Mouse (Mus musculus) layer of hippocampus, postnatal 10 days (tissue): ENCODE results near the gene Tex14. TPM values are rescaled to one million over a fixed set of nuclear protein-coding genes. Genes with fewer than 3 reads are reported as not detected.
"Not testable (repeated sequence)": the region's sequence is repeated elsewhere in the genome, so short reads cannot be mapped to it uniquely, and the experiment has no call there.

Experiments used
- DNase-seq, 2 experiments: peaks; one replicate each; pipeline ENCODE4 v3.0.0; 2021; ENCODE audit warnings: low spot score in 2 of 2
- total RNA-seq, 2 experiments: library from RNA; stranded (reverse); gene quantifications; 2 replicates each; pipeline ENCODE4 v1.2.3; 2021

Tex14 gene
- total RNA-seq, 2 experiments from 2014 or later, result 0.22 to 0.48 TPM

DNA sequence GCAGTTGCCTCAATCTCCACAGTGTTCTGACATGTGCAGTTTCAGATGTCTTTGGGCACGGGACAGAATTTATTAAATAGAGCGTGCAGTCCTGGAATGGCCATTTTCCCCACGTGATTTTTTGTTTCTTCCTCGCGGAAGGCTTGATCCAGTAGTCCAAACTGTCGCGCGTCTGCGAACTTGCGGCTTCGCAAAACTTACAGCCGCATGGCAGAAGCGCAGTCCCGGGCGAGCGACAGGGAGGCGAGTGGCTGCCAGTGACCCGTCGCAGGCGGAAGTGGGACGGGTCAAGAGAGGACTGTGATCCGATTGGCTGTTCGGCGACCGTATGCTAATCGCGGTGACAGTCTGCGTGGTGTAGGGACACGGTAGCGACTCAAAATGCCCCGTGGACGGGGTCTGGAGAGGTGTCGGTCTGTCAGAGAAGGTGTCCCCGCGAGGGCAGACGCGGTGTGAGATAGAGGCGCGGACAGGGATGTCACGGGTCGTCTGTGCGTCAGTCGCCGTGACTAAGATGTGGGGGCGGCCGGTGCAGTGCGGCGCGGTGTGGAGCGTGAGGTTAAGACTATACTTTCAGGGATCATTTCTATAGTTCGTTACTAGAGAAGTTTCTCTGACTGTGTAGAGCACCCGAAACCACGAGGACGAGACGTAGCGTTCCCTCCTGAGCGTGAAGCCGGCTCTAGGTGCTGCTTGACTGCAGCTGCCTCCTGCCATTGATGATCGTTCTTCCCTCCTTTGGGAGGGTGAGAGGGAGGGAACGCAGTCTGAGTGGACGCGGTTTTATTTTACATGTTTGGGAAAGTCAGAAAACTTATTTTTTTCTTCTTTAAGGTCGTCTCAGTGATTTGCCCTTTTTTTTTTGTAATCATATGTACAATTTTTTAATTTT lies 66.2 kb downstream of the Tex14 start:
- peak; percentile 46 to 67 for DNase-seq

- DNase-seq, result not testable (repeated sequence)
These were observed 66.8 kb downstream of the Tex14 start for GRCm38 (mm10) chr11:87471699-87471997.

DNA sequence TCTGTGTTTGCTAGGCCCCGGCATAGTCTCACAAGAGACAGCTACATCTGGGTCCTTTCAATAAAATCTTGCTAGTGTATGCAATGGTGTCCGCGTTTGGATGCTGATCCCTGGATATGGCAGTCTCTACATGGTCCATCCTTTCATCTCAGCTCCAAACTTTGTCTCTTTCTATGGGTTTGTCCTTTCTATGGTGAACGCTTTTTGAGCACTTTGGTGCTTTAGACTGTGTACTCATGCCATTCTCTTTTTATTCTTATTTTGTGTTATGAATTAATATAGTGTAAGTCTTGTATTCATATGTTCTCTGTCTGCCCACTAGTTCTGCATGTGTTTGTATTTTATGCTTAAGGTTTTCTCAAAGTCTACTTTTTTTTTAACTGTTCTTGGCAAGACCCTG lies 67.2 kb downstream of the Tex14 start:
- not testable (repeated sequence) for DNase-seq

DNA sequence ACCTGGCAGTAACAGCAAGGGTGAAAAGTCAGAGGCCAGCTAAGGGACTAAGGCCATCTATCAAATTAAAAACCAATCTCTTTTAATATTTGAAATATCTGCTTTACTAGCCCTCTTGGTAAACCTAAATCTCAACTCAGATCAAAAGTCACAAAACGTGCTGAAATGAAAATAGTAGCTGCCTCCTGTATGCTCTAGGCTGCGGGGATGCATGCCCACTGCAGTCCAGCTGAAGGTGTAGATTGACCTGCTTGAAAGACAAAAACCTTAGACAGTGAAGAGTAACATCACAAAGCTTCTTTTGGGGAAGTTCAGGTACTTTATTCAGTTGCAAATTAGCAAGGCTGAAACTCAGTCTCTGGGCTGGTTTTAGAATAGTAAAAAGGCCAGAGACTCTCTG lies 74.3 kb downstream of the Tex14 start:
- not testable (repeated sequence) for DNase-seq

GRCm38 (mm10) chr11:87483796-87484326 lies 79.0 kb downstream of the Tex14 start:
- DNase-seq, result no peak

- no peak for DNase-seq
These were observed 84.1 kb downstream of the Tex14 start for GRCm38 (mm10) chr11:87488948-87489347.

DNA sequence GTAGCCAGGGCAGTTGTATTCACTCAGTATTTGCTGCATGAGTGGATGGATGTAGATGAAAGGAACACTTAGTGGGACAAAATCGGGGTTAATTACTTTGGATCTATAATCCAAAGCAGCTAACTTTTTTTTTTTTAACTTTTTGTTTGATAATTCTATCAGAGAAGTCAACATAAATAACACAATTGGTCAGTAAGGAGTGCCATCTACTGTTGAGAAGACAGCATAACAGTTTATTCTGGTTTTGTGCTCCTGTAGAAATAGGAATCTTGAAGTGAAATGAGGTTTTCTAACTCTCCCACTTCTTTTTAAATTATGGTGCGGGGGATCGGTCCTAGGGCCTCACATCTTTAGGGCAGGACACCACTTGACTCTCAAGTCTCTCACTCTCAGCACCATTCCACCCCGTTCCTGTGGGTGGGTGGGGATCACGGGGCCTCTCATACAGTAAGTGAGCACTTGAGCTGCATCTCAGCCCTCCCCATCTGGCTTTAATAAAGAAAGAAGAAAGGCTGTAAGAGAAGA lies 99.9 kb downstream of the Tex14 start:
- no peak for DNase-seq

DNA sequence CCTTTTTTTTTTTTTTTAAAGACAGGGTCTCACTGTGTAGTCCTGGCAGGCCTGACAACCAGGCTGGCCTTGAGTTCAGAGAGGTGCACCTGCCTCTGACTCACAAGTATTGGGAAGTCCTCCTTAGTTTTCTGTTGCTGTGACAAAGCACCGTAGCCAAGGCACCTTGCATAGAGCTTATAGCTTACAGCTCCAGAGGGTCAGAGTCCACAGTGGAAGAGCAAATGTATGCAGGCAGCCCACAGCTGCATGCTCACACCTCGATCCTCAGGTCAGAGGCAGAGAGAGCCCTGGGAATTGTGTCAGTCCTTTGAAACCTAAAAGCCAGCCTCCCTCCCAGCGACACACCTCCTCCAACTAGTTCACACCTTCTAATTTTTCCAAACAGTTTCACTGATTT lies 101.6 kb downstream of the Tex14 start:
- no peak for DNase-seq

DNA sequence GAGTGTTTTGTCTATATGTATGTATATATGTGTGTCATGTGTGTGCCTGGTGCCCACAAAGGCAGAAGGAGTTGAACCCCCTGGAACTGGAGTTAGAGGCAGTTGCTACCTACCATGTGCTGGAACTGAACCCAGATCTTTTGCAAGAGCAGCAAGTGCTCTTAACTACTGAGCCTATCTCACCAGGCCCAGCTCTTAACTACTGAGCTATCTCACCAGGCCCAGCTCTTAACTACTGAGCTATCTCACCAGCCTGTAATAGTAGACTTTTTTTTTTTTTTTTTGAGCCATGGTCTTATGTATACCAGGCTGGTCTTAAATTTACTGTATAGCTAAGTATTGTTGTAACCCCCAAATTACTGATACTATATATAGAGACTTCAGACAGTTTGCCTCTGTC lies 102.2 kb downstream of the Tex14 start:
- no peak for DNase-seq

DNA sequence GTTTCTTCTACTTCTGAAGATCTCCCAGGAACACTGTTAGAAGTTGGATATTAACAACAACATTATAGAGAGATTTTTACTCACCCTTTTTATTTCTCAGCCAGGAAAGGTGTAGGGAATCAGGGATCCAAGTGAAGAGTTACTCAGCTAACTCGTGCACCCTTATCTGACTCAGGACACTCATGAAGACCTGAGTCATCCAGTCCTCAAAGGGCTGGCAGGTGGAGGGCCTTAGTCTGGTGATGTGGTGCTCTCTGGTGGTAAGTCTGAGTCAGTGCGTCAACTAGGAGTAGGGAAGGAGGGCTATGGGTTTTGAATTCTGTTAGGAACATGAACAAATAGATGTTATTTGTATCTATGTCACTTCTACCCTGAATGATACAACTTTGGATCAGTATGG lies 114.4 kb downstream of the Tex14 start:
- DNase-seq, result peak in 1 of 2 experiments; percentile 18

- no peak for DNase-seq
These were observed 118.6 kb downstream of the Tex14 start for GRCm38 (mm10) chr11:87523466-87523865.

DNA sequence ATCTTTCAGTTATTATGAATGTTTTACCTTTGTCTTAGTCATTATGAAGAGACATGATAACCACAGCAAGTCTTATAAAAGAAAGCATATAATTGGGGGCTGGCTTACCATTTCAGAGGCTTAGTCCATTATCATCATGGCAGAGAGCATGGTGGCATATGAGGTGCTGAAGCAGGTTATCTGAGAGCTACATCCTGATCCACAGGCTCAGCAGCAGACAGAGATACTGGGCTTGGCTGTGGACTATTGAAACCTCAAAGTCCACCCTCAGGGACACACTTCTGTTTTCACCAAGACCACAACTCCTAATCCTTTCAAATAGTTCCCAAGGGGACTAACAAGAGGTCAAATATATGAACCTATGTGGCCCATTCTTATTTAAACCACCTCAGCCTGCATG lies 119.1 kb downstream of the Tex14 start:
- no peak for DNase-seq

- DNase-seq, result no peak
These were observed 119.9 kb downstream of the Tex14 start for GRCm38 (mm10) chr11:87524780-87525179.

DNA sequence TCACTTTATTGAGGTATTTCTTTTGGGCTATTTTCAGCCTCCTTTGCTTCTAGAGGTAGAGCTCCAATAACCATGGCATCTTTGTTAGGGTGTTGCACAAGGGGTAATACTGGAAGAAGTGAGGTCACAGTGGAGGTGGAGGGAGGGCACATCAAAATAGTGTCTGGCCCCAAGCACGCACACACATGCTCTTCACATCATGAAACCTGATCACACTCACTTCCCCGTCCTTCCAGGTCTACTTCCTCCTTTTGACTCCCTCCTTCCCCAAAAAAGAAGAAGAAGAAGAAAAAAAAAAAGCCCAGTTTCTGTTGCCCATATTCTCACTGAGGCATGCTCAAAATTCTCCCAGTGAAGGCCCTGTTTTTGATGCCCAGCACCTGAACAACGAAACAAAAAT lies 122.5 kb downstream of the Tex14 start:
- no peak for DNase-seq

GRCm38 (mm10) chr11:87527990-87528389 lies 123.1 kb downstream of the Tex14 start:
- no peak for DNase-seq

DNA sequence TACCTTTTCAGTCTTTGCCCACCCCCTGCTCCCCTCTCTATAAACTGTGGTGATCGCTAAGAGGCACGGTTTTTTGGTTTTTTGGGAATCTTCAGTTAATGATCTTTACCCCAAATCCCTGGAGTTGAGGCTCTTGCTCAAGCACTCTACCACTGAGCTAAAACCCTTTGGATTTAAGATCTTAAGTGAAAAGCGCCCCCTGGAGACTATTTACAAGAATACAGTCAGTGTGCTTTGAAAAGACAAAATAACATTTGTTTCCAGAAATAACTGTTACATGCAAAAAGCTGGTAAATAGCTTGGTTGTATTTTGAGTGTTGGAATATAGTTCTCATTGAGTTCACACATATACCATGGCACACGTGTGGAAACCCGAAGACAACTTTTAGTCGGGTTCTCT lies 126.8 kb downstream of the Tex14 start:
- no peak for DNase-seq

- DNase-seq, result no peak
These were observed 137.4 kb downstream of the Tex14 start for GRCm38 (mm10) chr11:87542285-87542684.

GRCm38 (mm10) chr11:87542906-87543305 lies 138.0 kb downstream of the Tex14 start:
- no peak for DNase-seq

- DNase-seq, result no peak
These were observed 148.5 kb downstream of the Tex14 start for GRCm38 (mm10) chr11:87553342-87553741.

- DNase-seq, result no peak
These were observed 149.5 kb downstream of the Tex14 start for GRCm38 (mm10) chr11:87554386-87554785.

DNA sequence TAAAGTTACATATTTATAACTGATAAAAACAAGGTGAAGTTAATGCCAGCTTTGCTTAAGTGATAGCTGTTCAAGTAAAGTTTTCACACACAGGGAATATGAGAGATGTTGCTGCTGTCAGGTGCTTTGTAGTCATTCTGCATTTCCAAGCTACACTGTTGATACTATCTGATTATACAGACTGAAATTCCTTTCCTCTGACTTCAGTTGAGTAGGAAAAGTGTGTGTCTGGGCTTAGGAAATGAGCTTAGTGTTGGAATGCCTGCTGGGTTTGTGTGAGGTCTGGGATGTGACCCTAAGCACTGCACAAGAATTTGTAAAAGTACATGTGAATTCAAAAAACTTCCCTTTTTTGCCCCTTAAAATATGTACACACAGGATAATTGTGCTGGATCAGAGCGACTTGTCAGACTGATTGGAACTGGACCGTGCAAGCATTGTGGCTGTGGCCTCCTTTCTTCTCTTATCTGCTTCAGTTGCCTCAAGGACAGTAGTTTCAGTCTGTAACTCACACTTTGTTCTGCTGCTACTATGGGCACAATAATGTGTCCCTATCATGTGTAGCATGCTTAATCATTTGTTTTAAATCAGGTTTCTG lies 150.3 kb downstream of the Tex14 start:
- DNase-seq, result no peak

- no peak for DNase-seq
These were observed 156.3 kb downstream of the Tex14 start for GRCm38 (mm10) chr11:87561208-87561607.
